Mouse (Mus musculus): ENCODE measurements around the gene Alox8. TPM values are rescaled to one million over a fixed set of nuclear protein-coding genes. Genes with fewer than 3 reads are reported as not detected.

Gene Alox8
- polyA plus RNA-seq, 1 experiment from 2014 or later: not detected

GRCm38 (mm10) chr11:69202469-69203230 is 5.0 kb upstream of the Alox8 start:
- no peak for DNase-seq
- H3K4me2 ChIP-seq: no peak overlapping the region
- no peaks in the 10 kb centered on the region for H3K4me1 ChIP-seq (ENCODE audit: insufficient read depth)
- H3K4me3 ChIP-seq (ENCODE audit: low read depth, low read length): no peak overlapping the region
- WGBS: 74% methylated on average over 13 of the region's 13 CpGs
- TF ChIP-seq CTCF (IDR thresholded peaks at IDR 0.05; ENCODE audit: low read depth): no peak
- H3K36me3 ChIP-seq (ENCODE audit: insufficient read depth): no peaks in the 10 kb centered on the region
- peaks cover 10% of the 10 kb centered on the region for H3K27me3 ChIP-seq (ENCODE audit: insufficient read depth, low read length)
- no peaks in the 10 kb centered on the region for H3K9me3 ChIP-seq (ENCODE audit: low read depth, low read length)
- no peak overlapping the region for H3K27ac ChIP-seq (ENCODE audit: low read depth)
- ATAC-seq (ENCODE audit: insufficient read depth): no peak
- H3K9ac ChIP-seq: no peak overlapping the region

GRCm38 (mm10) chr11:69200231-69200630 is 2.6 kb upstream of the Alox8 start:
- no peaks in the 10 kb centered on the region for H3K4me1 ChIP-seq (ENCODE audit: insufficient read depth)
- WGBS: 27% methylated on average over 6 of the region's 6 CpGs
- no peak overlapping the region for H3K4me2 ChIP-seq
- no peaks in the 10 kb centered on the region for H3K9me3 ChIP-seq (ENCODE audit: low read depth, low read length)
- H3K9ac ChIP-seq: no peak overlapping the region
- peaks cover 24% of the 10 kb centered on the region for H3K27me3 ChIP-seq (ENCODE audit: insufficient read depth, low read length)
- no peak overlapping the region for H3K4me3 ChIP-seq (ENCODE audit: low read depth, low read length)
- TF ChIP-seq CTCF (IDR thresholded peaks at IDR 0.05; ENCODE audit: low read depth): no peak
- no peak overlapping the region for H3K27ac ChIP-seq (ENCODE audit: low read depth)
- ATAC-seq (ENCODE audit: insufficient read depth) (no peak), DNase-seq (no peak)
- no peaks in the 10 kb centered on the region for H3K36me3 ChIP-seq (ENCODE audit: insufficient read depth)

DNA sequence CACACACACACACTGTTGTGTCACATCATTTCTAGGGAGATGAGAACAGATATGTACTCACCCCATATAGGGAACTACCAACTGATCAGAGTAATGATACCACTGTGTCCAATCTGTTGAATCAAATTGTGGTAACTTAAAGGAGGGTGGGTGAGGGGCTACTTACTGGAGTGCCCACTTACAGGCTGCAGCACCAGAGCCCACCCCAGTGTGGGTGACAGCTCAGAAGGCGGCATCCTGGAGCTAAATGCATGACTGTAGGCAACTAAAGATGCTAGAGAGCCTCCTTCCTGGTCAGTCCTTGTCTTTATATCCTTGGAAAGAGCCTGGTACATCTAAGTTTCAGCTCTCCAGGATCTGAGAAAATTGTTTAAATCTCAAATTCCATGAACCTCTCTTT is 1.6 kb upstream of the Alox8 start:
- DNase-seq: no peak
- no peak overlapping the region for H3K27ac ChIP-seq (ENCODE audit: low read depth)
- no peaks in the 10 kb centered on the region for H3K4me1 ChIP-seq (ENCODE audit: insufficient read depth)
- H3K27me3 ChIP-seq (ENCODE audit: insufficient read depth, low read length): peaks cover 24% of the 10 kb centered on the region
- no peaks in the 10 kb centered on the region for H3K36me3 ChIP-seq (ENCODE audit: insufficient read depth)
- no peak for TF ChIP-seq CTCF (IDR thresholded peaks at IDR 0.05; ENCODE audit: low read depth)
- WGBS: 81% methylated on average over 1 of the region's 1 CpGs
- H3K9me3 ChIP-seq (ENCODE audit: low read depth, low read length): no peaks in the 10 kb centered on the region
- H3K4me2 ChIP-seq: no peak overlapping the region
- no peak for ATAC-seq (ENCODE audit: insufficient read depth)
- H3K4me3 ChIP-seq (ENCODE audit: low read depth, low read length): no peak overlapping the region
- no peak overlapping the region for H3K9ac ChIP-seq

- no peak overlapping the region for H3K27ac ChIP-seq (ENCODE audit: low read depth)
- no peaks in the 10 kb centered on the region for H3K9me3 ChIP-seq (ENCODE audit: low read depth, low read length)
- 0 out of 2 replicates have a peak overlapping the region, but pooled peaks have one; percentile 7 for H3K9ac ChIP-seq
- H3K36me3 ChIP-seq (ENCODE audit: insufficient read depth): no peaks in the 10 kb centered on the region
- ATAC-seq (ENCODE audit: insufficient read depth): no peak
- H3K4me2 ChIP-seq: peak overlapping the region; percentile 53
- H3K27me3 ChIP-seq (ENCODE audit: insufficient read depth, low read length): peaks cover 24% of the 10 kb centered on the region
- no peak for DNase-seq
- TF ChIP-seq CTCF (IDR thresholded peaks at IDR 0.05; ENCODE audit: low read depth): no peak
- 1% methylated on average over 14 of the region's 14 CpGs for WGBS
- H3K4me1 ChIP-seq (ENCODE audit: insufficient read depth): no peaks in the 10 kb centered on the region
- 0 out of 2 replicates have a peak overlapping the region, but pooled peaks have one; percentile 4 for H3K4me3 ChIP-seq (ENCODE audit: low read depth, low read length)
Observed at GRCm38 (mm10) chr11:69197194-69197593, 449 bp downstream of the Alox8 start.

- DNase-seq (peak; percentile 8), ATAC-seq (ENCODE audit: insufficient read depth) (no peak)
- Histone ChIP-seq H3K4me1 (ENCODE audit: insufficient read depth) (no peaks in the 10 kb centered on the region), H3K27ac (ENCODE audit: low read depth) (no peak overlapping the region), H3K4me2 (peak overlapping the region; percentile 53), H3K36me3 (ENCODE audit: insufficient read depth) (no peaks in the 10 kb centered on the region), H3K4me3 (ENCODE audit: low read depth, low read length) (no peak overlapping the region), H3K9ac (no peak overlapping the region), H3K9me3 (ENCODE audit: low read depth, low read length) (no peaks in the 10 kb centered on the region), H3K27me3 (ENCODE audit: insufficient read depth, low read length) (peaks cover 24% of the 10 kb centered on the region)
- peak; percentile 44; the same call in 1 of the 2 replicates for TF ChIP-seq CTCF (IDR thresholded peaks at IDR 0.05; ENCODE audit: low read depth)
- 8% methylated on average over 5 of the region's 5 CpGs for WGBS
Observed at GRCm38 (mm10) chr11:69196766-69197165, 877 bp downstream of the Alox8 start.

DNA sequence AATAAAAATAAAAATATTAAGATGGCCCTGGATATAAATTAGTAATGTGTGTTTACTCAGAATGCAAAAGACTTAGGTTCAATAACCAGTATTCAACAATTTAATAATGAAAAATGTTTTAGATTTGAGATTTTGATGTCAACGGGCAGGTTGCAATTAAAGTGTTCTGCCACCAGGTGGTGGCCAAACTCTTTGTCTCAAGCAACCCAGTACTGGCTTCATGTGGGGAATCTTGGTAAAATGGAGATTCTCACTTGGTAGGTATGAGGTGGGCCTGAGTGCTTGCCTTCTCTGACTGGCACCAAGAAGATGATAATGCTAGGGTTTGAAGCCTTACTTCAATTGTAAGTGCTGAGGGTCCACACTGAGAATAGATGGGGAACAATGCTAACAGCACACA is 4.8 kb downstream of the Alox8 start:
- DNase-seq (peak; percentile 80), ATAC-seq (ENCODE audit: insufficient read depth) (no peak)
- Histone ChIP-seq H3K36me3 (ENCODE audit: insufficient read depth) (no peaks in the 10 kb centered on the region), H3K4me2 (no peak overlapping the region), H3K27me3 (ENCODE audit: insufficient read depth, low read length) (peaks cover 17% of the 10 kb centered on the region), H3K27ac (ENCODE audit: low read depth) (no peak overlapping the region), H3K9ac (no peak overlapping the region), H3K9me3 (ENCODE audit: low read depth, low read length) (no peaks in the 10 kb centered on the region), H3K4me1 (ENCODE audit: insufficient read depth) (no peaks in the 10 kb centered on the region), H3K4me3 (ENCODE audit: low read depth, low read length) (no peak overlapping the region)
- peak; percentile 84 for TF ChIP-seq CTCF (IDR thresholded peaks at IDR 0.05; ENCODE audit: low read depth)
- 3% methylated on average over 1 of the region's 1 CpGs for WGBS

- DNase-seq (no peak), ATAC-seq (ENCODE audit: insufficient read depth) (no peak)
- Histone ChIP-seq H3K27me3 (ENCODE audit: insufficient read depth, low read length) (no peaks in the 10 kb centered on the region), H3K36me3 (ENCODE audit: insufficient read depth) (no peaks in the 10 kb centered on the region), H3K9ac (no peak overlapping the region), H3K4me2 (no peak overlapping the region), H3K9me3 (ENCODE audit: low read depth, low read length) (no peaks in the 10 kb centered on the region), H3K4me1 (ENCODE audit: insufficient read depth) (no peaks in the 10 kb centered on the region), H3K27ac (ENCODE audit: low read depth) (no peak overlapping the region), H3K4me3 (ENCODE audit: low read depth, low read length) (no peak overlapping the region)
- no peak for TF ChIP-seq CTCF (IDR thresholded peaks at IDR 0.05; ENCODE audit: low read depth)
- WGBS: 77% methylated on average over 6 of the region's 6 CpGs
Observed at GRCm38 (mm10) chr11:69185936-69186335, 11.7 kb downstream of the Alox8 start.
